Mouse (Mus musculus) stomach, embryonic 15.5 days (tissue): Measurements from ENCODE around the gene Schip1. TPM values are rescaled to one million over a fixed set of nuclear protein-coding genes. Genes with fewer than 3 reads are reported as not detected.

Source experiments
- ATAC-seq: fragments of 200-750 bp; cut with Nextera tagmentation; 2 replicates; pipeline ENCODE4 v1.8.0; 2017; ENCODE audit warnings: low read depth, moderate number of reproducible peaks, moderate TSS enrichment; ENCODE audit not compliant: insufficient read depth, low FRiP score
- H3K27ac ChIP-seq: fragments of 300-500 bp; sonication (generic); 2 replicates; pipeline ENCODE4 v1.5.1; 2015; ENCODE audit warnings: mild to moderate bottlenecking, inconsistent platforms
- H3K27me3 ChIP-seq: fragments of 300-500 bp; sonication (generic); replicated peaks from 2 replicates; pipeline ENCODE4 v1.6.1; 2015; ENCODE audit warnings: inconsistent platforms
- H3K36me3 ChIP-seq: fragments of 300-500 bp; sonication (generic); 2 replicates; pipeline ENCODE4 v1.6.1; 2015; ENCODE audit warnings: inconsistent platforms
- H3K4me1 ChIP-seq: fragments of 300-500 bp; sonication (generic); 2 replicates; pipeline ENCODE4 v1.6.1; 2015; ENCODE audit warnings: inconsistent platforms
- H3K4me2 ChIP-seq: fragments of 300-500 bp; sonication (generic); 2 replicates; pipeline ENCODE4 v1.6.1; 2015; ENCODE audit warnings: mild to moderate bottlenecking, inconsistent platforms
- H3K4me3 ChIP-seq: fragments of 300-500 bp; sonication (generic); replicated peaks from 2 replicates; pipeline ENCODE4 v1.5.1; 2015; ENCODE audit warnings: inconsistent platforms
- H3K9ac ChIP-seq: fragments of 300-500 bp; sonication (generic); 2 replicates; pipeline ENCODE4 v1.6.1; 2015; ENCODE audit warnings: inconsistent platforms
- H3K9me3 ChIP-seq: fragments of 300-500 bp; sonication (generic); 2 replicates; pipeline ENCODE4 v1.6.1; 2016; ENCODE audit warnings: inconsistent platforms
- WGBS: fragments of 180-500 bp; shearing (Covaris S2); methylation state at CpG from one replicate; pipeline ENCODE4 v1.1.7; 2015; 5-methylcytosine and 5-hydroxymethylcytosine counted together
- polyA plus RNA-seq: library from polyadenylated mRNA; unstranded; fragments of >200 nt; fragmentation: Nextera tagmentation; extraction: Ambion mirVana; gene quantifications from 2 replicates; pipeline ENCODE4 v1.2.1, GENCODE M21; 2015

Gene Schip1
- polyA plus RNA-seq, 1 experiment from 2014 or later = 49.4 TPM

DNA sequence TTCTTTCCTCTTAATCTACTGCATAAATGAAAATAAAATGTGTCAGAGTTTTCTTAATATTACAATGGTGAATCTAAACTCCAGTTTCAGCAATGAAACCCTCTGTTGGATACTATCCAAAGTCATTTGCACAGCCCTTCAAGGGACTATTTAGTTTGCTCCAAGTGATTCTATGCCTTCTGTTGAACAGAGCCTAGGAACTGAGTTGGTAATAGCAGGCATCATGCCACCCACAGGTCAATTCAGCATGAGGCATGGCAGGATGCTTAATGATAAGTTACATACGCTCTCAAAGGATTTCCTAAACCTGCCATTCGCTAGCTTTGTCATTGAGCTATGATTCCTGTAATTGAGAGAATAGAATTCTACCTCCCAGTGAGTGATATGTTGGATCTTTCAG is 219.9 kb downstream of the Schip1 start:
- WGBS = 85% methylated on average over 2 of the region's 2 CpGs
- Histone ChIP-seq H3K4me1 (0 out of 2 replicates have a peak, but pooled peaks cover 3% of the 10 kb centered on the region), H3K36me3 (no peaks in the 10 kb centered on the region), H3K27me3 (no peaks in the 10 kb centered on the region), H3K9ac (no peak overlapping the region), H3K27ac (no peak overlapping the region), H3K4me3 (no peak overlapping the region), H3K9me3 (no peaks in the 10 kb centered on the region), H3K4me2 (no peak overlapping the region)
- no peak for ATAC-seq

GRCm38 (mm10) chr3:68296752-68297151 is 232.2 kb downstream of the Schip1 start:
- 80% methylated on average over 7 of the region's 7 CpGs for WGBS
- Histone ChIP-seq H3K4me2 (no peak overlapping the region), H3K9me3 (no peaks in the 10 kb centered on the region), H3K9ac (no peak overlapping the region), H3K36me3 (no peaks in the 10 kb centered on the region), H3K4me3 (no peak overlapping the region), H3K27me3 (no peaks in the 10 kb centered on the region), H3K4me1 (no peaks in the 10 kb centered on the region), H3K27ac (no peak overlapping the region)
- ATAC-seq = no peak

DNA sequence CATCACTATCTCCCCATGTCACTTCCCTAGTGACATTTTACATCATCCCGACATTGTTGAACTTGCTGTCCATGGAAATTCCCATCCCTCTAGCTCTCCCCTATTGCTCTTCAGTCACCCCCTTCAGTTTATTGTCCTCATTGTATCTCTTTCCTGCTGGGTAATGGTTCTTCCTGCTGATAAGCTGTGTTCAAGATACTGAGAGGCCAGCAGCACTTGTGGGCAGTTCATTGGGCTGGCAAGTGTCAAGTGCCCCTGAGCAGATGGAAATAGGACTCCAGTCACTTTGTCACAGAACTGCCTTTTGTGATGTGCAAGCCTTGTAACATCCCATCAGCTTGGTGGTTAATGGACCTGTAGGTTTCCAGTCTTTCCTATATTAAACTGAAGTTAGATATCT is 241.0 kb downstream of the Schip1 start:
- Histone ChIP-seq H3K4me3 (no peak overlapping the region), H3K4me1 (no peaks in the 10 kb centered on the region), H3K9me3 (no peaks in the 10 kb centered on the region), H3K27me3 (no peaks in the 10 kb centered on the region), H3K9ac (no peak overlapping the region), H3K4me2 (no peak overlapping the region), H3K36me3 (no peaks in the 10 kb centered on the region), H3K27ac (no peak overlapping the region)
- WGBS = 24% methylated on average over 1 of the region's 1 CpGs
- ATAC-seq = no peak

DNA sequence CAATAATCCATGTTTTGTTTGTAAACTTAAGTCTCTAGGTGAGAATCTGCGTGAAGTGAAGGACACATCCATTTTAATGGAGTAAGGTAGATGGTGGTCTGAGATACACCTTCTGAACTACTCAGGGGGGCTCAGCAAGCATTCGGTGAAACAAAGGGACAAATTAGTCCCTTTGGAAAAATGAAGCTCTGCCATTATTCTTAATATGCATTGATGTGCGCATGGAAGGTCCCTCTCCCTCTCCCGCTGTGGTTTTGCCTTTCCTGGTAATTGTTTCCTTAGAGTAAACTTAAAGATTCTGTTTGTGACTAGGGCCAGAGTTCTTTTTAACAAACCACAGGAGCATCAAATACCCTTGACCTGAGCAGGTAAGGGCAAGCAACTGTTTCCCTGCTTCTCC is 242.1 kb downstream of the Schip1 start:
- H3K9ac ChIP-seq = no peak overlapping the region
- no peaks in the 10 kb centered on the region for H3K36me3 ChIP-seq
- 52% methylated on average over 4 of the region's 4 CpGs for WGBS

GRCm38 (mm10) chr3:68325575-68325974 is 261.0 kb downstream of the Schip1 start:
- no peaks in the 10 kb centered on the region for H3K36me3 ChIP-seq
- no peaks in the 10 kb centered on the region for H3K27me3 ChIP-seq
- H3K4me1 ChIP-seq = no peaks in the 10 kb centered on the region
- no peak for ATAC-seq
- WGBS = 67% methylated on average over 6 of the region's 6 CpGs
- no peak overlapping the region for H3K4me2 ChIP-seq
- no peaks in the 10 kb centered on the region for H3K9me3 ChIP-seq
- H3K27ac ChIP-seq = no peak overlapping the region
- no peak overlapping the region for H3K4me3 ChIP-seq
- no peak overlapping the region for H3K9ac ChIP-seq

More for the DNA sequence above, 242.1 kb downstream of the Schip1 start:
- H3K27me3 ChIP-seq = no peaks in the 10 kb centered on the region
- ATAC-seq = no peak
- H3K4me1 ChIP-seq = no peaks in the 10 kb centered on the region
- no peaks in the 10 kb centered on the region for H3K9me3 ChIP-seq
- no peak overlapping the region for H3K4me3 ChIP-seq
- no peak overlapping the region for H3K27ac ChIP-seq
- no peak overlapping the region for H3K4me2 ChIP-seq

- Histone ChIP-seq H3K4me2 (no peak overlapping the region), H3K4me1 (no peaks in the 10 kb centered on the region), H3K27ac (no peak overlapping the region), H3K9me3 (no peaks in the 10 kb centered on the region), H3K27me3 (no peaks in the 10 kb centered on the region), H3K9ac (no peak overlapping the region), H3K4me3 (no peak overlapping the region), H3K36me3 (no peaks in the 10 kb centered on the region)
- 37% methylated on average over 2 of the region's 2 CpGs for WGBS
- ATAC-seq = no peak
Measured at GRCm38 (mm10) chr3:68332515-68332914, 267.9 kb downstream of the Schip1 start.

GRCm38 (mm10) chr3:68335501-68335900 is 270.9 kb downstream of the Schip1 start:
- no peaks in the 10 kb centered on the region for H3K4me1 ChIP-seq
- H3K36me3 ChIP-seq = no peaks in the 10 kb centered on the region
- no peak overlapping the region for H3K4me3 ChIP-seq
- no peaks in the 10 kb centered on the region for H3K9me3 ChIP-seq
- whole genome bisulfite sequencing = 92% methylated on average over 4 of the region's 4 CpGs
- no peak overlapping the region for H3K9ac ChIP-seq
- no peak for ATAC-seq
- H3K27me3 ChIP-seq = no peaks in the 10 kb centered on the region
- no peak overlapping the region for H3K4me2 ChIP-seq
- H3K27ac ChIP-seq = no peak overlapping the region

- Histone ChIP-seq H3K27ac (no peak overlapping the region), H3K4me1 (no peaks in the 10 kb centered on the region), H3K27me3 (no peaks in the 10 kb centered on the region), H3K9me3 (no peaks in the 10 kb centered on the region), H3K36me3 (no peaks in the 10 kb centered on the region), H3K4me2 (no peak overlapping the region), H3K9ac (no peak overlapping the region), H3K4me3 (no peak overlapping the region)
- no peak for ATAC-seq
- WGBS = 86% methylated on average over 6 of the region's 6 CpGs
Measured at GRCm38 (mm10) chr3:68350624-68351023, 286.0 kb downstream of the Schip1 start.

GRCm38 (mm10) chr3:68351461-68351860 is 286.9 kb downstream of the Schip1 start:
- Histone ChIP-seq H3K27ac (no peak overlapping the region), H3K4me1 (no peaks in the 10 kb centered on the region), H3K9ac (no peak overlapping the region), H3K9me3 (no peaks in the 10 kb centered on the region), H3K36me3 (no peaks in the 10 kb centered on the region), H3K27me3 (no peaks in the 10 kb centered on the region), H3K4me2 (no peak overlapping the region), H3K4me3 (no peak overlapping the region)
- no peak for ATAC-seq
- 9% methylated on average over 3 of the region's 3 CpGs for WGBS

- no peaks in the 10 kb centered on the region for H3K36me3 ChIP-seq
- no peak for ATAC-seq
- no peaks in the 10 kb centered on the region for H3K4me1 ChIP-seq
- H3K27ac ChIP-seq = no peak overlapping the region
- no peak overlapping the region for H3K4me3 ChIP-seq
- H3K9me3 ChIP-seq = no peaks in the 10 kb centered on the region
- no peak overlapping the region for H3K4me2 ChIP-seq
- WGBS = 80% methylated on average over 7 of the region's 7 CpGs
- H3K9ac ChIP-seq = no peak overlapping the region
- no peaks in the 10 kb centered on the region for H3K27me3 ChIP-seq
Measured at GRCm38 (mm10) chr3:68352961-68353360, 288.4 kb downstream of the Schip1 start.

GRCm38 (mm10) chr3:68353492-68353891 is 288.9 kb downstream of the Schip1 start:
- no peaks in the 10 kb centered on the region for H3K36me3 ChIP-seq
- H3K4me3 ChIP-seq = no peak overlapping the region
- H3K27ac ChIP-seq = no peak overlapping the region
- H3K27me3 ChIP-seq = no peaks in the 10 kb centered on the region
- H3K4me1 ChIP-seq = no peaks in the 10 kb centered on the region
- no peak for ATAC-seq
- H3K9ac ChIP-seq = no peak overlapping the region
- H3K4me2 ChIP-seq = no peak overlapping the region
- H3K9me3 ChIP-seq = no peaks in the 10 kb centered on the region
- 32% methylated on average over 3 of the region's 3 CpGs for WGBS

GRCm38 (mm10) chr3:68356516-68356915 is 291.9 kb downstream of the Schip1 start:
- no peaks in the 10 kb centered on the region for H3K9me3 ChIP-seq
- no peak for ATAC-seq
- no peak overlapping the region for H3K4me3 ChIP-seq
- H3K27ac ChIP-seq = no peak overlapping the region
- H3K27me3 ChIP-seq = no peaks in the 10 kb centered on the region
- no peak overlapping the region for H3K4me2 ChIP-seq
- WGBS = 68% methylated on average over 2 of the region's 2 CpGs
- no peaks in the 10 kb centered on the region for H3K36me3 ChIP-seq
- H3K9ac ChIP-seq = no peak overlapping the region
- no peaks in the 10 kb centered on the region for H3K4me1 ChIP-seq

DNA sequence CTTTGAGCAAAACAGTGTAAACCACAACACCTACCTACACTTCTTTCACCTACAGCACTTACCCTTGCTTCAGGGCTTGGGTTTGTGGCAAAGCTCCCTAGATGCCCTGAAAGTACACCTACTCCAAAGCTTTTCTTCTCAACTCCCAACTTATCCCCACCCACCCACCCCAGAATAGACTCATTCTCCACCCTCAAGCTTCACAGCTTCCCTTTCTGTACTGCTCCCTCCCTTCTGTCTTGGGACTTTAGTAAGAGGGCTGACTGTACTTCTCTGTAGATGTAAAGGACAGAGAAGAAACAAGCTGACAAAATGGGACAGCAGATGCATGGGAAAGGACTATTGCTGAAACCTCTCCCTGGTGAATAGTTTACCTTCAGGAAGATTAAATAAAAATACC is 303.4 kb downstream of the Schip1 start:
- Histone ChIP-seq H3K9me3 (no peaks in the 10 kb centered on the region), H3K4me3 (no peak overlapping the region), H3K36me3 (no peaks in the 10 kb centered on the region), H3K27me3 (no peaks in the 10 kb centered on the region), H3K9ac (no peak overlapping the region), H3K4me2 (no peak overlapping the region), H3K4me1 (no peaks in the 10 kb centered on the region), H3K27ac (no peak overlapping the region)
- ATAC-seq = no peak
